Mouse (Mus musculus) limb, embryonic 13.5 days (tissue): ENCODE data around the gene Dnaaf5. TPM values are rescaled to one million over a fixed set of nuclear protein-coding genes. Genes with fewer than 3 reads are reported as not detected.
A peak's percentile ranks its signal among the peaks of the same experiment; 100 is the strongest.

Source experiments
- ATAC-seq: fragments of 200-750 bp; cut with Nextera tagmentation; 2 replicates; pipeline ENCODE4 v1.8.0; 2017; ENCODE audit warnings: low read depth, moderate number of reproducible peaks, moderate TSS enrichment; ENCODE audit not compliant: low FRiP score
- H3K27ac ChIP-seq: fragments of 300-500 bp; sonication (generic); 2 replicates; pipeline ENCODE4 v1.5.1; 2015; ENCODE audit warnings: inconsistent platforms, mild to moderate bottlenecking, moderate library complexity
- H3K27me3 ChIP-seq: fragments of 300-500 bp; sonication (generic); 2 replicates; pipeline ENCODE4 v1.6.1; 2015; ENCODE audit warnings: mild to moderate bottlenecking, inconsistent platforms
- H3K36me3 ChIP-seq: fragments of 300-500 bp; sonication (generic); 2 replicates; pipeline ENCODE4 v1.6.1; 2015; ENCODE audit warnings: inconsistent platforms, mild to moderate bottlenecking, moderate library complexity
- H3K4me1 ChIP-seq: fragments of 300-500 bp; sonication (generic); 2 replicates; pipeline ENCODE4 v1.6.1; 2015; ENCODE audit warnings: inconsistent platforms
- H3K4me2 ChIP-seq: fragments of 300-500 bp; sonication (generic); replicated peaks from 2 replicates; pipeline ENCODE4 v1.6.1; 2015; ENCODE audit warnings: inconsistent platforms, mild to moderate bottlenecking, moderate library complexity
- H3K4me3 ChIP-seq: fragments of 300-500 bp; sonication (generic); 2 replicates; pipeline ENCODE4 v1.5.1; 2015; ENCODE audit warnings: moderate library complexity, mild to moderate bottlenecking, inconsistent platforms
- H3K9ac ChIP-seq: fragments of 300-500 bp; sonication (generic); 2 replicates; pipeline ENCODE4 v1.6.1; 2015; ENCODE audit warnings: mild to moderate bottlenecking, inconsistent platforms
- H3K9me3 ChIP-seq: fragments of 300-500 bp; sonication (generic); 2 replicates; pipeline ENCODE4 v1.6.1; 2016; ENCODE audit warnings: inconsistent platforms
- WGBS: fragments of 180-500 bp; shearing (Covaris S2); methylation state at CpG from one replicate; pipeline ENCODE4 v1.1.7; 2015; 5-methylcytosine and 5-hydroxymethylcytosine counted together
- polyA plus RNA-seq: library from polyadenylated mRNA; unstranded; fragments of >200 nt; fragmentation: Nextera tagmentation; extraction: Ambion mirVana; gene quantifications from 2 replicates; pipeline ENCODE4 v1.2.1, GENCODE M21; 2015

Dnaaf5 gene
- polyA plus RNA-seq, 1 experiment from 2014 or later = 4.7 TPM

GRCm38 (mm10) chr5:139220006-139220515 lies 70.0 kb downstream of the Dnaaf5 start:
- no peak overlapping the region for H3K4me3 ChIP-seq
- H3K36me3 ChIP-seq = peaks cover 68% of the 10 kb centered on the region
- WGBS = 93% methylated on average over 4 of the region's 4 CpGs
- H3K27me3 ChIP-seq = no peaks in the 10 kb centered on the region
- H3K4me1 ChIP-seq = no peaks in the 10 kb centered on the region
- no peak overlapping the region for H3K4me2 ChIP-seq
- H3K9ac ChIP-seq = no peak overlapping the region
- no peaks in the 10 kb centered on the region for H3K9me3 ChIP-seq
- ATAC-seq = peak; percentile 32; the same call in 1 of the 2 replicates
- H3K27ac ChIP-seq = no peak overlapping the region

- Histone ChIP-seq H3K27ac (no peak overlapping the region), H3K4me1 (no peaks in the 10 kb centered on the region), H3K9ac (no peak overlapping the region), H3K9me3 (no peaks in the 10 kb centered on the region), H3K36me3 (peaks cover 67% of the 10 kb centered on the region), H3K4me2 (no peak overlapping the region), H3K27me3 (no peaks in the 10 kb centered on the region), H3K4me3 (no peak overlapping the region)
- ATAC-seq = no peak
- 83% methylated on average over 4 of the region's 4 CpGs for WGBS
These were observed 70.6 kb downstream of the Dnaaf5 start for GRCm38 (mm10) chr5:139220610-139221009.

DNA sequence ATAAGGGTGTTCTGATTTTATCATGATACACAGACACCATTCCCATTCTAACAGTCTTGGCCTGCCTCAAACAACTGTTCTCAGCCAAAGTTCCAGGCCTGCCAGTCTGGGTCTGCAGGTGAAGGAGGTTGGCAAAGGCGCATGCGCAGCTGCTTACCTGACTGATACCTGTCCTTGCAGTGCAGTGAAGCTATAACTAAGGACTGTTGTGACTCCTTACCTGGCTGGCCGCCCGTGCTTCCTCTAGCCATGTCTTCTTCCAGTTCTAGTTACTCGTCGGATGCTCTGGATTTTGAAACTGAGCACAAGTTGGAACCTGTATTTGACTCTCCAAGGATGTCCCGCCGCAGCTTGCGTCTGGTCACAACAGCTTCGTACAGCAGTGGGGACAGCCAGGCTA lies 73.3 kb downstream of the Dnaaf5 start:
- no peak for ATAC-seq
- H3K27me3 ChIP-seq = no peaks in the 10 kb centered on the region
- 87% methylated on average over 10 of the region's 10 CpGs for WGBS
- H3K9me3 ChIP-seq = no peaks in the 10 kb centered on the region
- no peak overlapping the region for H3K4me2 ChIP-seq
- H3K36me3 ChIP-seq = peaks cover 78% of the 10 kb centered on the region
- H3K27ac ChIP-seq = no peak overlapping the region
- H3K9ac ChIP-seq = no peak overlapping the region
- H3K4me1 ChIP-seq = no peaks in the 10 kb centered on the region
- H3K4me3 ChIP-seq = no peak overlapping the region

DNA sequence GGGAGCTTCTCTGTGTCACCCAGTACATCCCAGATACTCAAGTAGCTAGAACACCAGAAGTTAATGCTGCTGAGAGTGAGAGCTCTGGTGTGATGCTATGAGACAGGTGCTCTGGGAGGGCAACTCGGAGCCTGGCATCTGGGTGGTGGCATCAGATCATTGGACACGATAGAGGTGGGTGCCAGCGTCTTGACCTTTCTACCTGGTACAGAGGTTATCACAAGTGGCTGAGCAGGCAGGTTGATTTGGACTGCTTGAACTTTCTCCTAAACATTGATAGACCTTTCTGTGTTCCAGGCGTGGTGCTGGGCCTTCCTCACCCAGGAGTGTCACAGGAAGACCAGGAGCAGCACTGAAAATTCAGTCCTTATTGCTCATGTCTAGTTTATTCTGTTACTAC lies 77.2 kb downstream of the Dnaaf5 start:
- 94% methylated on average over 4 of the region's 4 CpGs for WGBS

GRCm38 (mm10) chr5:139227645-139228044 lies 77.6 kb downstream of the Dnaaf5 start:
- Histone ChIP-seq H3K4me1 (no peaks in the 10 kb centered on the region), H3K9me3 (no peaks in the 10 kb centered on the region), H3K36me3 (peaks cover 93% of the 10 kb centered on the region), H3K27ac (no peak overlapping the region), H3K9ac (no peak overlapping the region), H3K27me3 (no peaks in the 10 kb centered on the region), H3K4me2 (no peak overlapping the region), H3K4me3 (no peak overlapping the region)
- 92% methylated on average over 2 of the region's 2 CpGs for WGBS
- no peak for ATAC-seq

More for the DNA sequence above, 77.2 kb downstream of the Dnaaf5 start:
- no peak overlapping the region for H3K4me2 ChIP-seq
- H3K27ac ChIP-seq = no peak overlapping the region
- no peak overlapping the region for H3K4me3 ChIP-seq
- no peaks in the 10 kb centered on the region for H3K4me1 ChIP-seq
- no peak for ATAC-seq
- H3K9me3 ChIP-seq = no peaks in the 10 kb centered on the region
- H3K36me3 ChIP-seq = peaks cover 91% of the 10 kb centered on the region
- no peak overlapping the region for H3K9ac ChIP-seq
- H3K27me3 ChIP-seq = no peaks in the 10 kb centered on the region

DNA sequence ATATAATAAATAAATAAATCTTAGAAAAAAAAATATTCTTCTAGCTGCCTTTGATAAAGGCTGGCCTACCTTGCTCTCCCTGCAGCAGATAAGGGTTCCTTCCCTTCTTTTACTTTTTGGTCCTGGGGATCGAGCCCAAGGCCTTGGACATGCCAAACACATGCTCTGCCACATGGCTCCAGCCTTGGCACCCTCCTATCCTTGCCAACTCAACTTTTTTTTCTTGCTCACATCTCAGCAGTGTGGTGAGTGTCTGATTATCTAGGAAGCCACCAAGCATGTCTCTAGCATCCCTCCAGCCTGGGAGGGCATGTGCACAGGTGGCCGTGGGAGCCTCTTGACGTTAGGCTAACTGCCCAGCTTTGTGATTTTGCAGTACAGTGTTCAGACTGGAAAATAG lies 78.3 kb downstream of the Dnaaf5 start:
- Histone ChIP-seq H3K36me3 (peaks cover 96% of the 10 kb centered on the region), H3K27ac (no peak overlapping the region), H3K4me1 (no peaks in the 10 kb centered on the region), H3K4me3 (no peak overlapping the region), H3K9ac (no peak overlapping the region), H3K27me3 (no peaks in the 10 kb centered on the region), H3K9me3 (no peaks in the 10 kb centered on the region), H3K4me2 (no peak overlapping the region)
- ATAC-seq = no peak
- WGBS = 93% methylated on average over 3 of the region's 3 CpGs

- no peaks in the 10 kb centered on the region for H3K27me3 ChIP-seq
- no peak overlapping the region for H3K4me3 ChIP-seq
- ATAC-seq = no peak
- WGBS = 96% methylated on average over 3 of the region's 3 CpGs
- H3K36me3 ChIP-seq = peaks cover 96% of the 10 kb centered on the region
- no peak overlapping the region for H3K9ac ChIP-seq
- H3K4me1 ChIP-seq = no peaks in the 10 kb centered on the region
- no peaks in the 10 kb centered on the region for H3K9me3 ChIP-seq
- no peak overlapping the region for H3K27ac ChIP-seq
- no peak overlapping the region for H3K4me2 ChIP-seq
These were observed 79.7 kb downstream of the Dnaaf5 start for GRCm38 (mm10) chr5:139229716-139230115.

- WGBS = 91% methylated on average over 3 of the region's 3 CpGs
- no peak for ATAC-seq
- Histone ChIP-seq H3K4me3 (no peak overlapping the region), H3K9ac (no peak overlapping the region), H3K4me1 (no peaks in the 10 kb centered on the region), H3K27me3 (no peaks in the 10 kb centered on the region), H3K27ac (no peak overlapping the region), H3K4me2 (no peak overlapping the region), H3K9me3 (no peaks in the 10 kb centered on the region), H3K36me3 (peaks cover 97% of the 10 kb centered on the region)
These were observed 82.1 kb downstream of the Dnaaf5 start for GRCm38 (mm10) chr5:139232083-139232482.

DNA sequence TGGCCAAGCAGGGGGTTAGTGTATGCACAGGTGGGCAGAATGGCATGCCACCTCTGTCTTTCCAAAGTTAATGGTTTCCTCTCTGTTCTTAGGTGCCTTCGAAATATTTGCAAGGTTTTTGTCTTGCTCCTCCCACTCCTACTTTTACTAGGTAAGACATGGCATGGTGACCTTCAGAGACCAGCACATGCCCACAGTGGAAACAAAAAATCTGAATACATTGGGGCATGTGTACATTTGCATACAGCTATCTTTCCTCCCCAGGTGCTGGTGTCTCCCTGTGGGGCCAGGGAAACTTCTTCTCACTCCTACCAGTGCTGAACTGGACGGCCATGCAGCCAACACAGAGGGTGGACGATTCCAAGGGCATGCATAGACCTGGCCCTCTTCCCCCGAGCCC lies 84.4 kb downstream of the Dnaaf5 start:
- no peaks in the 10 kb centered on the region for H3K27me3 ChIP-seq
- no peaks in the 10 kb centered on the region for H3K9me3 ChIP-seq
- H3K9ac ChIP-seq = no peak overlapping the region
- H3K4me1 ChIP-seq = no peaks in the 10 kb centered on the region
- ATAC-seq = no peak
- peaks cover 98% of the 10 kb centered on the region for H3K36me3 ChIP-seq
- H3K4me2 ChIP-seq = no peak overlapping the region
- no peak overlapping the region for H3K4me3 ChIP-seq
- H3K27ac ChIP-seq = no peak overlapping the region
- WGBS = 94% methylated on average over 4 of the region's 4 CpGs

Other genes starting within 250 kb of the Dnaaf5 start
- 47.4 and 52.1 TPM in 2 replicates for gene Pdgfa, start 152.9 kb upstream of the Dnaaf5 start, polyA plus RNA-seq
- gene Prkar1b, start 222 bp upstream of the Dnaaf5 start, polyA plus RNA-seq = 20.1 and 25.4 TPM in 2 replicates
- gene Sun1, start 50.4 kb downstream of the Dnaaf5 start, polyA plus RNA-seq = 48.7 and 51.1 TPM in 2 replicates
- gene Get4, start 102.1 kb downstream of the Dnaaf5 start, polyA plus RNA-seq = 155 and 165 TPM in 2 replicates
- gene Adap1, start 175.4 kb downstream of the Dnaaf5 start, polyA plus RNA-seq = 0.94 and 1.2 TPM in 2 replicates
- 98.3 and 109 TPM in 2 replicates for gene Cox19, start 201.2 kb downstream of the Dnaaf5 start, polyA plus RNA-seq
- gene Cyp2w1, start 202.4 kb downstream of the Dnaaf5 start, polyA plus RNA-seq = 2.8 and 4.5 TPM in 2 replicates
- 1.4 and 1.9 TPM in 2 replicates for gene Gpr146, start 227.5 kb downstream of the Dnaaf5 start, polyA plus RNA-seq